Mouse (Mus musculus): ENCODE measurements around the gene Mad1l1.

Gene Mad1l1

GRCm38 (mm10) chr5:140321042-140321755 is at the start of gene Mad1l1, which contains the start of gene Nudt1:
Mad1l1 (minus strand) TSS chr5:140321552.
Nudt1 (plus strand) TSS chr5:140321656.
- ChIA-PET POLR2A (interaction anchor here in 3 of 4 experiments (0.6 to 3.8 kb wide), 16 partner anchors 9 to 572 kb away, joined by 3 to 31 read pairs (median 4); partner anchors contain the start of genes Mrm2 (in 3 of the 3) and Eif3b (in 2 of the 3)), CTCF (interaction anchor here in 3 of 4 experiments (0.6 to 1.2 kb wide), 4 partner anchors 11 to 1692 kb away, joined by 3 to 12 read pairs (median 5); partner anchors contain the start of gene Mrm2 (in 1 of the 3))

GRCm38 (mm10) chr5:140370446-140371254 is 49.3 kb upstream of the Mad1l1 start:
- ChIA-PET CTCF (no interaction called here), POLR2A (interaction anchor here in 1 of 4 experiments (1.2 kb wide), 1 partner anchor 11 kb away, joined by 3 read pairs; no protein-coding TSS in a partner anchor)

GRCm38 (mm10) chr5:140369466-140369865 is 48.1 kb upstream of the Mad1l1 start:
- ChIA-PET CTCF (interaction anchor here in 1 of 4 experiments (0.7 kb wide), 1 partner anchor 10 kb away, joined by 3 read pairs; no protein-coding TSS in a partner anchor), POLR2A (no interaction called here)

GRCm38 (mm10) chr5:140368926-140369325 is 47.6 kb upstream of the Mad1l1 start:
- CTCF ChIA-PET = no interaction called here
- POLR2A ChIA-PET = interaction anchor here in 2 of 4 experiments (1.0 to 1.5 kb wide), 3 partner anchors 11 to 28 kb away, joined by 3 to 7 read pairs (median 4); no protein-coding TSS in a partner anchor

- CTCF ChIA-PET = interaction anchor here in 1 of 4 experiments (1.0 kb wide), 1 partner anchor 36 kb away, joined by 3 read pairs; no protein-coding TSS in a partner anchor
- POLR2A ChIA-PET = interaction anchor here (0.6 to 2.7 kb wide), 16 partner anchors 9 to 76 kb away, joined by 3 to 8 read pairs (median 4); partner anchors contain the start of genes Eif3b (in 2 of the 4) and Snx8 (in 1 of the 4)
These were observed 46.8 kb upstream of the Mad1l1 start for GRCm38 (mm10) chr5:140368126-140368525.

GRCm38 (mm10) chr5:140364415-140364814 is 43.1 kb upstream of the Mad1l1 start:
- ChIA-PET POLR2A (interaction anchor here in 1 of 4 experiments (1.0 kb wide), 1 partner anchor 25 kb away, joined by 4 read pairs; no protein-coding TSS in a partner anchor), CTCF (interaction anchor here in 1 of 4 experiments (0.7 kb wide), 1 partner anchor 44 kb away, joined by 5 read pairs; no protein-coding TSS in a partner anchor)

- ChIA-PET POLR2A (interaction anchor here in 2 of 4 experiments (0.5 to 1.6 kb wide), 9 partner anchors 11 to 802 kb away, joined by 3 to 5 read pairs (median 3); partner anchors contain the start of gene Eif3b (in 1 of the 2)), CTCF (interaction anchor here in 2 of 4 experiments (1.0 to 1.3 kb wide), 4 partner anchors 24 to 55 kb away, joined by 3 to 6 read pairs (median 4); no protein-coding TSS in a partner anchor)
These were observed 38.8 kb upstream of the Mad1l1 start for GRCm38 (mm10) chr5:140359930-140360674.

GRCm38 (mm10) chr5:140357466-140357865 is 36.1 kb upstream of the Mad1l1 start:
- ChIA-PET POLR2A (interaction anchor here in 2 of 4 experiments (0.6 to 1.6 kb wide), 8 partner anchors 9 to 105 kb away, joined by 3 to 8 read pairs (median 4); partner anchors contain the start of genes Eif3b (in 1 of the 2) and Snx8 (in 1 of the 2)), CTCF (interaction anchor here in 2 of 4 experiments (0.7 to 1.5 kb wide), 3 partner anchors 20 to 89 kb away, joined by 3 to 4 read pairs (median 3); no protein-coding TSS in a partner anchor)

GRCm38 (mm10) chr5:140355934-140356333 is 34.6 kb upstream of the Mad1l1 start:
- ChIA-PET POLR2A (interaction anchor here in 2 of 4 experiments (0.8 to 1.1 kb wide), 4 partner anchors 12 to 46 kb away, joined by 3 to 4 read pairs (median 3); no protein-coding TSS in a partner anchor), CTCF (interaction anchor here in 3 of 4 experiments (0.6 to 1.4 kb wide), 6 partner anchors 11 to 423 kb away, joined by 3 to 7 read pairs (median 3); no protein-coding TSS in a partner anchor)

GRCm38 (mm10) chr5:140352352-140352751 is 31.0 kb upstream of the Mad1l1 start:
- ChIA-PET POLR2A (no interaction called here), CTCF (no interaction called here)

GRCm38 (mm10) chr5:140350731-140351497 is 29.6 kb upstream of the Mad1l1 start:
- POLR2A ChIA-PET = interaction anchor here in 1 of 4 experiments (0.8 to 1.0 kb wide), 2 partner anchors 10 to 18 kb away, joined by 3 to 6 read pairs; no protein-coding TSS in a partner anchor
- CTCF ChIA-PET = interaction anchor here in 1 of 4 experiments (1.6 kb wide), 1 partner anchor 12 kb away, joined by 3 read pairs; no protein-coding TSS in a partner anchor

- POLR2A ChIA-PET = interaction anchor here in 1 of 4 experiments (1.6 kb wide), 1 partner anchor 17 kb away, joined by 6 read pairs; no protein-coding TSS in a partner anchor
- CTCF ChIA-PET = interaction anchor here in 1 of 4 experiments (1.6 kb wide), 1 partner anchor 11 kb away, joined by 3 read pairs; no protein-coding TSS in a partner anchor
These were observed 28.5 kb upstream of the Mad1l1 start for GRCm38 (mm10) chr5:140349882-140350281.

- ChIA-PET CTCF (interaction anchor here in 1 of 4 experiments (1.0 kb wide), 1 partner anchor 10 kb away, joined by 3 read pairs; no protein-coding TSS in a partner anchor), POLR2A (no interaction called here)
These were observed 24.7 kb upstream of the Mad1l1 start for GRCm38 (mm10) chr5:140346050-140346449.

- ChIA-PET CTCF (no interaction called here), POLR2A (interaction anchor here in 1 of 4 experiments (1.7 kb wide), 1 partner anchor 13 kb away, joined by 6 read pairs; the partner anchor contains the start of gene Mrm2)
These were observed 23.9 kb upstream of the Mad1l1 start for GRCm38 (mm10) chr5:140345244-140345643.

GRCm38 (mm10) chr5:140342880-140343279 is 21.5 kb upstream of the Mad1l1 start:
- ChIA-PET CTCF (interaction anchor here in 3 of 4 experiments (0.5 to 0.7 kb wide), 3 partner anchors 76 to 450 kb away, joined by 3 to 4 read pairs (median 3); no protein-coding TSS in a partner anchor), POLR2A (interaction anchor here in 2 of 4 experiments (0.7 to 3.0 kb wide), 5 partner anchors 11 to 320 kb away, joined by 3 to 17 read pairs (median 4); partner anchors contain the start of gene Mrm2 (in 1 of the 2))

GRCm38 (mm10) chr5:140339836-140340235 is 18.5 kb upstream of the Mad1l1 start:
- CTCF ChIA-PET = interaction anchor here in 2 of 4 experiments (1.1 to 2.8 kb wide), 3 partner anchors 8 to 42 kb away, joined by 3 to 14 read pairs (median 3); partner anchors contain the start of gene Mrm2 (in 1 of the 2)

More at GRCm38 (mm10) chr5:140339836-140340235, 18.5 kb upstream of the Mad1l1 start:
- POLR2A ChIA-PET = interaction anchor here in 1 of 4 experiments (1.4 kb wide), 1 partner anchor 9 kb away, joined by 3 read pairs; no protein-coding TSS in a partner anchor
